Mouse (Mus musculus): ENCODE measurements around the gene Pdhb.

GRCm38 (mm10) chr14:8180371-8181035 is 7.7 kb upstream of the Pdhb start:
- TF ChIP-seq CTCF (IDR thresholded peaks at IDR 0.05; ENCODE audit: low read depth, low read length) (no peak), POLR2A (IDR thresholded peaks at IDR 0.05; ENCODE audit: extremely low read depth, insufficient read depth, low read length) (no peak)
